Mouse (Mus musculus): ENCODE results near the gene Eif2b1.
"Not testable (repeated sequence)": the region's sequence is repeated elsewhere in the genome, so short reads cannot be mapped to it uniquely, and the experiment has no call there.

Gene Eif2b1

DNA sequence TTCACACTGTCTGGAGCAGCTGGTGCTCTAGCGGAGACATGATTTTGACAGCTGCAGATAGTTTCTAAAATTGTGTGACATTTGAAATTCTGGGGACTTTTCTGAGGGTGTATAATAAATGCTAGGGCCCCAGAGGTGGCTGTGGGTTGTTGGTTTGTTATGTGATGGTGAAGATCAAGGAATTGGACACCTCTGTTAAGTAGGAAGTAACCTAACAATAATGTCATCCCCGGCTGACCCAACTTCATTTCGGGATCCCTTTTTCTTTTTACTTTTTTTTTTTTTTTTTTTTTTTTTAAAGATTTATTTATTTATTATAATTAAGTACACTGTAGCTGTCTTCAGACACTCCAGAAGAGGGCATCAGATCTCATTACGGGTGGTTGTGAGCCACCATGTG is 28.2 kb downstream of the Eif2b1 start:
- DNase-seq (ENCODE audit: low read depth): not testable (repeated sequence)

DNA sequence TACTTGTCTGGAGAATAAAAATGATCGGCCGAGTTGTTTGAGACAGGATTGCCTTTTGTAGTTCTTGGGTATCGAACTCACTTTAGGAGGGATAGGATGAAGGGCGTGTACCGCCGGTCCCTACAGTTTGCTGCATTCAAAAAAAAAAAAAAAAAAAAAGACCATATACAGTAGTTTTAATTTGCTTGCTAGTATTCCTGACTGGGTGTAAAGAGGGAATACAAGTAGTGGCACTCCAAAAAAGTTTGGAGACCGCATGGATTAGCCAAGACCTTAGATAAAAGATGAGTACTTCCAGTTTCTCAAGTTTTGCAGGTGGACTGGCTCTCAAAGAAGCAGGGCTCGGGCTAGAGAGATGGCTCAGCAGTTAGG is 37.3 kb downstream of the Eif2b1 start:
- DNase-seq (ENCODE audit: low read depth): no peak

DNA sequence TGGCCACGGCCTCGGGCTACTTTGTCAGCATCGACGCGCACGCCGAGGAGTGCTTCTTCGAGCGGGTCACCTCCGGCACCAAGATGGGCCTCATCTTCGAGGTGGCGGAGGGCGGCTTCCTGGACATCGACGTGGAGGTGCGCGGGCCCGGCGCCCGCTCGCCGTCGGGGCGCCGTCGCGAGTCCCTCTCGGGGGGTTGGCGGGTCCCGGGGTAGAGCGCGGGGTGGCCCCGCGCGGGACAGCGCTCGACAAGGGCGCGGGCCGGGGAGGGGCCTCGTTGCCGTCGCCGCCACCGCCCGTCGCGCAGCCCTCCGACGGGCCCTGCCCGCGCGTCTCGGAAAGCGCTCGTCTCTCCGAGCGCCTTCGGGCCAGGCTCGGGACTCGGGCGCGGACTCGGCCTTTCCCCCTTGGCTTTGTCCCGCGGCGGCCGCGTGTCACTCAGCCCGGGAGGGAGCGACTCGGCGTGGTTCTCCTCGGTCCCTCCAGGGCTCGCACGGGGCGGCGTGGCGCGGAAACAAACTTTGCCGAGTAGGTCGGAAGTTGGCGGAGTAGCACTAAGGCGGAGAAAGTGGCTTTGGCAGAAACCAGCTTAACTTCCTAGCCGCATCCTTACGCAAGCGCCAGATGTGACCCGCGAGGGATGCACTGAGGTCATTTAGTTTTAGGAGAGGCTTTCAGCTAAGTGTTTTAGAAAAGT is 37.9 kb downstream of the Eif2b1 start:
- DNase-seq (ENCODE audit: low read depth): no peak

DNA sequence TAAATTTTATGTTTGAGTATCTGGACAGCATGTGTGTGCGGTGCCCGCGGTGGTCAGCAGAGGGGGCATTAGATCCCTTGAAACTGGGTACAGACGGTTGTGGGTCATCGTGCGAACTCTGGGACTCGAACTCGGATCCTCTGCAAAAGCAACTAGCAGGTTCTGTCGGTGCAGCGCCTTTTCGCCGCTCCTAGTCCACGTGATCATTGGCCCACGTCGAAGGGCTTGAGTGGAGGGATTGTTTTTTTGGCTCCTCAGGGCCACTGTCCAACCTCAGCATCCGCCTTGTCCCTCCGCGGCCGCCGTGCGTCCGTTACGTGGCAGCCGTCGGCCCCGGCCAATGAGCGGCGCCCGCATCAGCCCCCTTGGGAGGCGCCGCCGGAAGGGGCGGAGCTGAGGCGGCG is 38.5 kb downstream of the Eif2b1 start, which contains the start of gene Tmed2:
Gene Tmed2 (plus strand): TSS at position 313 of the 404 bp plus-strand sequence.
- peak; percentile 93 for DNase-seq (ENCODE audit: low read depth)

DNA sequence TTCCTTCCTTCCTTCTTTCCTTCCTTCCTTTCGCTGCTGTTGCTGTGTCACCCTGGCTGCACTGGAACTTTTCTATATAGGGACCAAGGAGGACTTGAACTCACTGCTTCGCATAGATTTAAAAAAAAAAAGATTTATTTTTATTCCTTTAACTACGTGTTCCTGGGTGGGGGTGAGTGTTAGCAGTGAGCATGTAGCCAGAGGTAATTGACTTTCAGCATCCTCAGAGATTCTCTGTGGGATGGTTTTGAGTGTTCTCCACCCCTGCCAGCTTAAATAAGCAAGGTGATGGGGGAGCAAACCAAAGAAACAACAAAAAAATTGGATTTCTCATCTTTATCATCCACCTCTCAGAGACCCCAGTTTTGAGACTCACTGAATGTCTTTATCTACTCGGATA is 39.0 kb downstream of the Eif2b1 start:
- DNase-seq (ENCODE audit: low read depth): no peak

DNA sequence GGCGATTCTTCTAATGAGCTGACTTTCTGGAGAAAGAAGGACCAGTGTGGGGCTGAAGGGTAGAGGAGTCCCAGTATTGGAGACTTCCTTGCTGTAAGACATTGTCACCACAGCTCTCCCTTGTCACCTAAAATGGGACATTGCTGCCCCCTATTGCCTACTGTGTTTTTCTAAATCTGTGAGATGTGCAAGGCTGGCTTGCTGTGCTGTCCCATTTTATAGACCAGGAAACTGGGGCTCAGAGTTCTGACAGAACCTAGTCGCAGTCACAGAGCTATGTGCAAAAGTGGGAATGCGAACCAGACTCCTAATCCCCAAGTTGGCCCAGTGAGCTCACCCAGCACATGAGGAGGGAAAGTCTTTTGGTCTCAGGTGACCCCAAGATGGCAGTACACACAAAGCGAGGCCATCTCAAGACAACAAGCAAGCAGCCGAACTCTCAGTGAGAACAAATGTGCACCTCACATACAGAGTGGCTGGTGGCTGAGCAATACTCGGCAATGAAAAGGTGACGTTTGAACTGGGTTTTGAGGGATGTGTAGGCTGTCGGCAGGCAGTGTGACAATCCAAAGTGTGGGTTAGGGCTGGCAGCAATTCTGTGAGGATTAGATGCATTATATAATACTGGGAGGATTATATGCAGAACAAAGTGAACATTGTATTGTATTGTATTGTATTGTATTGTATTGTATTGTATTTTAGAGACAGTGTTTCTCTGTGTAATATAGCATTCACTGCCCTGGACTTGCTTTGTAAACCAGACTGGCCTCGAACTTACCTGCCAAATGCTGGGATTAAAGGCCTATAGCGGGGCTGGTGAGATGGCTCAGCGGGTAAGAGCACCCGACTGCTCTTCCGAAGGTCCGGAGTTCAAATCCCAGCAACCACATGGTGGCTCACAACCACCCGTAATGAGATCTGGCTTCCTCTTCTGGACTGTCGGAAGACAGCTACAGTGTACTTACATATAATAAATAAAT is 39.8 kb downstream of the Eif2b1 start:
- DNase-seq (ENCODE audit: low read depth): no peak

DNA sequence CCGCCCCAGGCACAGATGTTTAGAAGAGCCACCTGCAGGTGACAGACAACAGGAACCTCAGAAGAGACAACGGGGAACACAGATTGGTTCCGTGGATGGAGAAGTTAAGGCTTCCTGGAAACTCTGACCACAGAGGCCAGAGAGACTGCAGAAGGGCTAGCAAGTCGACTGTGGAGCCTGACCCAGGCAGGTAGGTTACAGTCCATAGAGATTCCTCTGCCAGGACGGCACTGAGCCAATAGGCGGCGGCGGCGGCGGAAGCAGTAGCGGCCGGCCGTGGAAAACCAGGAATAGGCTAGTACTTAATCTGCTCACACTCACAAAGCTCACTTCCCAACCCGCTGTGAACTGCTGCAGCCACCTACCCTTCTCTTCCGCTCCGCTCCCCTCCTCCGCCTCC is 42.2 kb downstream of the Eif2b1 start:
- no peak for DNase-seq (ENCODE audit: low read depth)

DNA sequence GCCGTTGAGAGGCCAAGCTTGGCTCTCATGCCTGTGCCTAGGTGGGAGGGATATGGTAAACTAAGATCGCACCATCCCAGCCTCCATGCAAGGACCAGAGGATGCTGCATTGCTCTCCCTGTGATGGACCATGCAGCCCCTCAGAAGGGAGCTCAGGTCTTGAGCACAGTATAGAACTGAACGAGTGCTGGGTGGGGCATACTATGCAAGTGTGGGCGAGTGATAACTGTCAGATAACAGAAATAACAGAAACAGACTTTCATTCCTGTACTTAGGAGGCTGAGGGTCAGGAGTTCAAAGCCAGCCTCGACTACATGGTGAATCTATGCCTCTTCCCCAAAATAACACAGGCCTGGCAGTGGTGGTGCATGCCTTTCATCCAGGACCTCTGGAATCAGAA is 43.9 kb downstream of the Eif2b1 start:
- no peak for DNase-seq (ENCODE audit: low read depth)

DNA sequence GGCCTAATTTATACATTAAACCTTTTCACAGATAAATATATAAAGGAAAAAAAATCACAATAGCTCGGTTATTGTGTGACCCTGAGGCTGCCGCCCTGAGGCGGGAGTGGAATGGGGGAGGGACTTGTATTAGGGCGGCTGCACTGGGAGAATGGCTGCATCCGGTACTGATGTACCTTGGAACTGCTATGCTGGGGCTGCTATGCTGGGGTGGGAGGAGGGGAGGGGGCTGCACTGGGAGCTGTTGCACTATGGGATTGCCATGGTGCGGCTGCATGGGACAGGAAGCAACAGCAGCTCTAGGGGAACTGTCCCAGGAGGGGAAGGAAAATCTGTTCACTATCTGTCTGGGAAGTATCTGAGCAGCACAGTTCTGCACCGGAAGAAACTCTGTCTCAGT is 46.5 kb downstream of the Eif2b1 start:
- no peak for DNase-seq (ENCODE audit: low read depth)

DNA sequence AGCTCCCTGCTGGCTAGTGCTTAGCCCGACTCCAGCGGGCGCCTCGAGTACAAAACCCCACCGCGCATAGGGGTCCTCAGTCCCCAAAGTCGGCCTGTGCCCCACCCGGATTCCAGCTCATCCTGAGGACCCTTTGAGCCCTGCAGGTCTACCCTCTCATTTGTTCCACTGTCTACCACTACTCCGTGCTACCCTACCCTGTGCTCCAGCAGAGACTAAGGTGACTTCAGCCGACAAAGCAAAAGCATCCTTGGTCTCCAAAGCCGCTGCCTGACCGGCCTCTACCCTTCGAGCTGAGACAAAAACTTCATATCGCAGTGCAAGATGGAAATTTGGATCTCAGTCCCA is 47.4 kb downstream of the Eif2b1 start:
- DNase-seq (ENCODE audit: low read depth): no peak

DNA sequence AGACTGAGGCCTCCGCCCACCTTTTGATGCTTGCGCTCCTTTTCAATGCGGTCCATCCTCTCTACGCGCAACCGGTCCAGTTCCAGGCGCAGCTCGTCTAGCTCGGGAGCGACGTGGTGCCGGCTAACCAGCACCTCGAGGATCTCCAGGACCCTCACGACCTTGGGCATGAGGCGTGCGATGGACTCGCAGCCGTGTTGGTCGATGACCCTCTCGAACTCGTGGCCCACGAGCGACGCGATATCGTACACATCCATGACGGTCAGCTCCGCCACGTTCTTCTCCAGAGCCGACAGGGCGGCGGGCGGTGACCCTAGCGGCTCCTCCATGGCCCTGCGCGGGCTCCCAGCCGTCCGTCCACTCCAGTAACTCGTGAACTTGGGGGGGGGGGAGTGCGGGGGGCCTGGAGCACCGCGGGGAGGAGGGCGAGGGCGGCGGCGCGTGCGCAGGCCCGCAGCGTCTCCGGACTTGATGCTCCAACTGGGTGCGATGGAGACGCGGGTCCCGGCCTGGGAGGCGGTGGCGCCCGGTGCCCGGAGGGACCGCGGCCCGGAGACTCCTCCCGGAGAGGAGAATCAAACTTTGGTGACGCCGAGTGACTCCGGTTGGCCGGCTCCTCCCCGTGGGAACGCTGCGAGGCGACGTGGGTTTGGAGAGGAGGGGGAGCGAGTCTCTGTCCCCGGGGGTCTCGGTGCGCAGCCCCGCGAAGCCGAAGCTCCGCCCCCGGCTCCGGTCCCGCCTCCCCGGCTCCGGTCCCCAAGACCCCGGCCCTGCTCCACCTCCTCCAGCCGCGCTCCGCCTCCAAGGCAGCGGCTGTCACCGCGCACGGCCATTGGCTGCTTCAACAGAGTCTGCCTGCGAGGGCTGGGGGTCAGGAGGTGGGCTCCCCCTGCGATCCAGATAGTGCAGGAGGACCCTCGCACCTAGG is 48.0 kb downstream of the Eif2b1 start, which contains the start of gene Rilpl1:
Gene Rilpl1 (minus strand): TSS at position 737 of the 928 bp plus-strand sequence.
- no peak for DNase-seq (ENCODE audit: low read depth)

DNA sequence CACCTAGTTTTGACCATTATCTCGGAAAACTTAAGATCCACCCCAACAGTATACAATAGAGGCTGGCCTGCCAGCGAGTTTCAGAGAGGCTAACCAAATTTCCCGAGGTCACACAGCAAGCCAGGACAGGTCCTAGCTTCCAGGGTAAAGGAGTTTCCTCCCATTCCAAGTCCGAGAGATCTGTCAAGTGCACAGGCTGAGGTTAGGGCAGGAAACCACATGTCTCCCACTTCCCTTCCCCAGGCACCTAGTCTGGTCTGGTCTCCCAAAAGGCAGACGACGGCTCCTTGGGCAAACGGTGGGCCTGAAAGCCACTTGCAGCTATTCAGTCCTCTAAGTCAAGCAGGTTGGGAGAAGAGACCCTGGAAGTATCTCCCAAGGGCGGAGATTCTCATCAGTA is 49.2 kb downstream of the Eif2b1 start:
- no peak for DNase-seq (ENCODE audit: low read depth)

DNA sequence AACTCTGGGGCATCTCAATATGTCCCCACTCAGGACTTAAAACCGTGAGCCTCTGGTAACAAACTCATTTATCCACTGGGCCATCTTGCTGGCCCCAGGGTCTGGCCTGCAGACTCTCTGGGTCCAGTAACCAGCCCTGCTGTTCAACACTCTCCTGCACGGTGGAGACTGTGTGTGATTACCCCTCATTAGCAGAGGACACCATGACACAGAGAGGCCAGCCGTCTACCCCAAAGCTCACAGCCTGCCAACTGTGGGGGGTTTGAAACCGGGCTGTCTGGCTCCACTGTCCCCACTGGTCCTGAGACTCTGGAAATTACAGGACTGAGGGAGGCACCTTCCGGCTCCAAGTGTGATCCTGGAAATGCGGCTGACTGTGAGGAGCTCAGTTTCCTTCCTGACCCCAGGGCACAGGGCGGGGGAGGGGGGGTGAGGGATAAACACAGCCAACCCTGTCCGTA is 49.7 kb downstream of the Eif2b1 start:
- DNase-seq (ENCODE audit: low read depth): no peak

DNA sequence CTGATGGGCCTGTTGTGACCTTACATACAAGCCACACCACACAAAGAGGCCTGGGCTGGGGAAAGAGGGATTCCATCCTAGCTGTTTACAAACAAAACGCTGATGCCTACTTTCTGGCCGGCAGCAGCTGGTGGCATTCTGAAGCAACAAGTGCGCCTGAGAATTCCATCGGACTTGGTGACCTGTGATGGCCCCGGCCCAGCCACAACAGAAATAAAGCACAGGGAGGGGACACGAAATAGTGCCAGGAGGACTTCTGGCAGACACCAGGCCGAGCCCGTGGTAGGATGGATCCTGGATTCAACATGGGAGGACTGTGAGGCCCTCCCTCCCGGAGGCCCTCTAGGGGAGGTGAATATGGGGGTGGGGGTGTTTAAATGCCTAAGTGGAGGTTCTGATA is 50.1 kb downstream of the Eif2b1 start:
- no peak for DNase-seq (ENCODE audit: low read depth)

DNA sequence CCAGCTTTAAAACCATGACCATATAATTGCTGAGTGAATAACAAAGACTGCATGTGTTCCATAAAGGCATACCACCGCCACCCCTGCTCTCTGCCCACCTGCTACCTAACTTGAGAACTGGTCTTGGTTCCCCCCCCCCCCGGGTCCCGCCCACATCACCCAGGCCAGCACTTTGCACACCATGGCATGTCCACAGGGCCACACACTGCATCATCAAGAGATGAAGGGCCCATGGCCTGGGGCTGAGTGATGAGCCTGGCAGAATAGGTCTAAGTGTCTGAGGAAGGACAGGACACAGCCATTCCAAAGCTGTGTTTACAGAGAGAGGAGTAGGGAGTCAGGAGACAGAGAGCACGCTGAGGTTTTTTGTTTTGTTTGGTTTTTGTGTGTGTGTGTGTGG is 50.6 kb downstream of the Eif2b1 start:
- no peak for DNase-seq (ENCODE audit: low read depth)

DNA sequence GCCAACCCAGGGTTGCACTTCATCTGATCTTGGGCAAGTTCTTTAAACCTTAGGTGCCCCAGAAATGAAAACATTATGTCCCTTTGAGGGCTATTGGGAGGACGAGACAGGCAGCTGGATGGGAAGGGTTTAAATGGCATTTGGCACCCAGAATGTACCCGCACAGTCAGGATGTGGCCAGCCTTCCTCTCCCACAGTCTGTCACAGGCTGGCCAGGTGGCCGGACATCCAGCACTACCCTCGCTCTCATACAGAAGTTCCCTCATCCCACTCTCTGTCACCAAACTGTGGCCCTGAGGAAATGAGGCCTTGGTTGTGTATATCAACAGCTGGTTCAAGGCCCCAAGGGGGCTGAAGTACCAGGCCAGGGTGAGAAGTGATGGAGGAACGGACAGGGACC is 54.0 kb downstream of the Eif2b1 start:
- DNase-seq (ENCODE audit: low read depth): no peak

DNA sequence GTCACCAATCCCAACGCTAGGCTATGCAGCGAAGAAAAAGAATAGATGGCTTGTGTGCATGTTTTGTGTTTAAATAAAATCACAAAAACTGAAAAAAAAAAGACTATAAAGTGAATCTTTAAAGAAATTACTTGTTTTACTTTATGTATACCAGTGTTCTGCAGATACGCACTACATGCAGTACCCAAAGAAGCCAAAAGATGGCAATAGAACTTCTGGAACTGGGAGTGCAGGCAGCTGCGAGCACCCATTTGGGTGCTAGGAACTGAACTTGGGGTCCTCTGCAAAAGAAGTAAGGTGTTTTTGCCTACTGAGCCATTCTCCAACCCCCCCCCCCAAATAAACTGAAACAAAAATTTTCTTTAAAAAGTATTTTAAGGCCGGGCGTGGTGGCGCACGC is 55.9 kb downstream of the Eif2b1 start:
- no peak for DNase-seq (ENCODE audit: low read depth)

DNA sequence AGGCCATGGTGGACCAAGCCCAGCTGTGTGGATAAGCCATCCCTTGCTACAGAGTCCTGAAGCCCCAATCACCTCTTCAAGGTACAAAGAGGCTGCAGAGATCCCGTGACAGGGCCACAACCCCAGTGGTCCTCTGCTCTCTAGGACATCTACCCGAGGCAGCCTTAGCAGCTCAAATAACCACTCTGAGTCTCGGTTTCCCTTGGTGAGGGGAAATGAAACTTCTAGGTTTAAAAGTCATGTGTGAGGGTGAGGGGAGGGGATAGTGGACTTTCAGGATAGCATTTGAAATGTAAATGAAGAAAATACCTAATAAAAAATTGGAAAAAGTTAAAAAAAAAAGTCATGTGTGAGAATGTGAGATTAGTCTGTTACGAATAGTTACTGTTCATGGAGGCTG is 57.3 kb downstream of the Eif2b1 start:
- no peak for DNase-seq (ENCODE audit: low read depth)
